Mouse (Mus musculus): ENCODE measurements around the gene Arid3a.

The Arid3a gene

GRCm38 (mm10) chr10:79991548-79991947 is 64.7 kb downstream of the Arid3a start:
- in situ Hi-C loops (cut with MboI, MseI): loop anchor here (10.0 kb wide), 1 partner anchor 123 kb away; the partner anchor contains the start of gene Stk11

GRCm38 (mm10) chr10:79994397-79995115 is 67.7 kb downstream of the Arid3a start:
- in situ Hi-C loops (cut with MboI, MseI): loop anchor here (5.0 to 10.0 kb wide), 2 partner anchors 38 to 120 kb away; partner anchors contain the start of gene Stk11

GRCm38 (mm10) chr10:79995636-79996035 is 68.8 kb downstream of the Arid3a start:
- in situ Hi-C loops (cut with MboI, MseI): loop anchor here (5.0 to 10.0 kb wide), 2 partner anchors 37 to 119 kb away; partner anchors contain the start of gene Stk11

GRCm38 (mm10) chr10:79996272-79997033 is 69.6 kb downstream of the Arid3a start, which contains the start of gene Abca7:
Gene Abca7 (plus strand): TSS chr10:79996494.
- in situ Hi-C loops (cut with MboI, MseI): loop anchor here (5.0 to 10.0 kb wide), 2 partner anchors 36 to 118 kb away; partner anchors contain the start of gene Stk11

GRCm38 (mm10) chr10:79997034-79997760 is 70.4 kb downstream of the Arid3a start:
- in situ Hi-C loops (cut with MboI, MseI): loop anchor here (5.0 to 10.0 kb wide), 2 partner anchors 35 to 118 kb away; partner anchors contain the start of gene Stk11

- in situ Hi-C loops (cut with MboI, MseI): loop anchor here (5.0 to 10.0 kb wide), 2 partner anchors 34 to 117 kb away; partner anchors contain the start of gene Stk11
Measured at GRCm38 (mm10) chr10:79997819-79998218, 71.0 kb downstream of the Arid3a start.

GRCm38 (mm10) chr10:80001945-80002344 is 75.1 kb downstream of the Arid3a start:
- in situ Hi-C loops (cut with MboI, MseI): no loop called here

GRCm38 (mm10) chr10:80002829-80003228 is 76.0 kb downstream of the Arid3a start:
- in situ Hi-C loops (cut with MboI, MseI): no loop called here

GRCm38 (mm10) chr10:80003374-80004232 is 76.8 kb downstream of the Arid3a start:
- in situ Hi-C loops (cut with MboI, MseI): no loop called here

- in situ Hi-C loops (cut with MboI, MseI): no loop called here
Measured at GRCm38 (mm10) chr10:80004233-80004705, 77.4 kb downstream of the Arid3a start.
